Mouse (Mus musculus): ENCODE data around the gene Ddx20. TPM values are rescaled to one million over a fixed set of nuclear protein-coding genes. Genes with fewer than 3 reads are reported as not detected.

Ddx20 gene
- polyA plus RNA-seq, 1 experiment: 100 TPM

GRCm38 (mm10) chr3:105714820-105715167 lies 27.4 kb upstream of the Ddx20 start:
- no peaks in the 10 kb centered on the region for H3K27me3 ChIP-seq (ENCODE audit: control insufficient read depth, insufficient read depth, low read length)
- no peak overlapping the region for H3K27ac ChIP-seq (ENCODE audit: control insufficient read depth, insufficient read depth, low read depth, low read length)
- no peak for TF ChIP-seq POLR2A (IDR thresholded peaks at IDR 0.05; ENCODE audit: control insufficient read depth, low read depth, low read length)
- no peak for TF ChIP-seq CTCF (IDR thresholded peaks at IDR 0.05; ENCODE audit: control insufficient read depth, insufficient read depth, insufficient replicate concordance, low read depth, low read length)
- H3K4me3 ChIP-seq (ENCODE audit: control insufficient read depth, low read depth, low read length): no peak overlapping the region
- no peaks in the 10 kb centered on the region; the same call in 1 of the 2 replicates for H3K4me1 ChIP-seq (ENCODE audit: control insufficient read depth, insufficient read depth, low read length)
- no peaks in the 10 kb centered on the region for H3K36me3 ChIP-seq (ENCODE audit: control insufficient read depth, insufficient read depth, low read length)

- Histone ChIP-seq H3K4me1 (ENCODE audit: control insufficient read depth, insufficient read depth, low read length) (no peaks in the 10 kb centered on the region; the same call in 1 of the 2 replicates), H3K27ac (ENCODE audit: control insufficient read depth, insufficient read depth, low read depth, low read length) (no peak overlapping the region), H3K4me3 (ENCODE audit: control insufficient read depth, low read depth, low read length) (no peak overlapping the region), H3K36me3 (ENCODE audit: control insufficient read depth, insufficient read depth, low read length) (no peaks in the 10 kb centered on the region), H3K27me3 (ENCODE audit: control insufficient read depth, insufficient read depth, low read length) (no peaks in the 10 kb centered on the region)
- no peak for TF ChIP-seq POLR2A (IDR thresholded peaks at IDR 0.05; ENCODE audit: control insufficient read depth, low read depth, low read length)
- TF ChIP-seq CTCF (IDR thresholded peaks at IDR 0.05; ENCODE audit: control insufficient read depth, insufficient read depth, insufficient replicate concordance, low read depth, low read length): no peak
These were observed 26.9 kb upstream of the Ddx20 start for GRCm38 (mm10) chr3:105714091-105714819.

GRCm38 (mm10) chr3:105712827-105713226 lies 25.5 kb upstream of the Ddx20 start:
- Histone ChIP-seq H3K27me3 (ENCODE audit: control insufficient read depth, insufficient read depth, low read length) (no peaks in the 10 kb centered on the region), H3K27ac (ENCODE audit: control insufficient read depth, insufficient read depth, low read depth, low read length) (no peak overlapping the region), H3K4me1 (ENCODE audit: control insufficient read depth, insufficient read depth, low read length) (no peaks in the 10 kb centered on the region; the same call in 1 of the 2 replicates), H3K36me3 (ENCODE audit: control insufficient read depth, insufficient read depth, low read length) (no peaks in the 10 kb centered on the region), H3K4me3 (ENCODE audit: control insufficient read depth, low read depth, low read length) (no peak overlapping the region)
- TF ChIP-seq CTCF (IDR thresholded peaks at IDR 0.05; ENCODE audit: control insufficient read depth, insufficient read depth, insufficient replicate concordance, low read depth, low read length) (no peak), POLR2A (IDR thresholded peaks at IDR 0.05; ENCODE audit: control insufficient read depth, low read depth, low read length) (no peak)

GRCm38 (mm10) chr3:105711741-105712140 lies 24.4 kb upstream of the Ddx20 start:
- no peaks in the 10 kb centered on the region for H3K36me3 ChIP-seq (ENCODE audit: control insufficient read depth, insufficient read depth, low read length)
- H3K4me1 ChIP-seq (ENCODE audit: control insufficient read depth, insufficient read depth, low read length): no peaks in the 10 kb centered on the region; the same call in 1 of the 2 replicates
- H3K27ac ChIP-seq (ENCODE audit: control insufficient read depth, insufficient read depth, low read depth, low read length): no peak overlapping the region
- no peak overlapping the region for H3K4me3 ChIP-seq (ENCODE audit: control insufficient read depth, low read depth, low read length)
- H3K27me3 ChIP-seq (ENCODE audit: control insufficient read depth, insufficient read depth, low read length): no peaks in the 10 kb centered on the region
- TF ChIP-seq POLR2A (IDR thresholded peaks at IDR 0.05; ENCODE audit: control insufficient read depth, low read depth, low read length) (no peak), CTCF (IDR thresholded peaks at IDR 0.05; ENCODE audit: control insufficient read depth, insufficient read depth, insufficient replicate concordance, low read depth, low read length) (no peak)

- no peaks in the 10 kb centered on the region for H3K27me3 ChIP-seq (ENCODE audit: control insufficient read depth, insufficient read depth, low read length)
- TF ChIP-seq POLR2A (IDR thresholded peaks at IDR 0.05; ENCODE audit: control insufficient read depth, low read depth, low read length) (no peak), CTCF (IDR thresholded peaks at IDR 0.05; ENCODE audit: control insufficient read depth, insufficient read depth, insufficient replicate concordance, low read depth, low read length) (no peak)
- no peaks in the 10 kb centered on the region for H3K36me3 ChIP-seq (ENCODE audit: control insufficient read depth, insufficient read depth, low read length)
- no peak overlapping the region for H3K4me3 ChIP-seq (ENCODE audit: control insufficient read depth, low read depth, low read length)
- H3K4me1 ChIP-seq (ENCODE audit: control insufficient read depth, insufficient read depth, low read length): peaks cover 2% of the 10 kb centered on the region; the same call in 1 of the 2 replicates
- no peak overlapping the region for H3K27ac ChIP-seq (ENCODE audit: control insufficient read depth, insufficient read depth, low read depth, low read length)
These were observed 22.9 kb upstream of the Ddx20 start for GRCm38 (mm10) chr3:105710246-105710645.

- H3K36me3 ChIP-seq (ENCODE audit: control insufficient read depth, insufficient read depth, low read length): no peaks in the 10 kb centered on the region
- TF ChIP-seq POLR2A (IDR thresholded peaks at IDR 0.05; ENCODE audit: control insufficient read depth, low read depth, low read length) (no peak), CTCF (IDR thresholded peaks at IDR 0.05; ENCODE audit: control insufficient read depth, insufficient read depth, insufficient replicate concordance, low read depth, low read length) (no peak)
- H3K4me3 ChIP-seq (ENCODE audit: control insufficient read depth, low read depth, low read length): no peak overlapping the region
- no peak overlapping the region for H3K27ac ChIP-seq (ENCODE audit: control insufficient read depth, insufficient read depth, low read depth, low read length)
- H3K4me1 ChIP-seq (ENCODE audit: control insufficient read depth, insufficient read depth, low read length): peaks cover 14% of the 10 kb centered on the region
- H3K27me3 ChIP-seq (ENCODE audit: control insufficient read depth, insufficient read depth, low read length): no peaks in the 10 kb centered on the region
These were observed 20.2 kb upstream of the Ddx20 start for GRCm38 (mm10) chr3:105707590-105707989.

GRCm38 (mm10) chr3:105706366-105707020 lies 19.1 kb upstream of the Ddx20 start:
- Histone ChIP-seq H3K27me3 (ENCODE audit: control insufficient read depth, insufficient read depth, low read length) (no peaks in the 10 kb centered on the region), H3K27ac (ENCODE audit: control insufficient read depth, insufficient read depth, low read depth, low read length) (no peak overlapping the region), H3K4me3 (ENCODE audit: control insufficient read depth, low read depth, low read length) (no peak overlapping the region), H3K4me1 (ENCODE audit: control insufficient read depth, insufficient read depth, low read length) (peaks cover 14% of the 10 kb centered on the region), H3K36me3 (ENCODE audit: control insufficient read depth, insufficient read depth, low read length) (no peaks in the 10 kb centered on the region)
- TF ChIP-seq CTCF (IDR thresholded peaks at IDR 0.05; ENCODE audit: control insufficient read depth, insufficient read depth, insufficient replicate concordance, low read depth, low read length): no peak
- no peak for TF ChIP-seq POLR2A (IDR thresholded peaks at IDR 0.05; ENCODE audit: control insufficient read depth, low read depth, low read length)
